Mouse (Mus musculus) cerebellum, adult 2 months (tissue): ENCODE results near the gene Trp73.

ENCODE experiments used
- CTCF ChIP-seq: fragments of 200-500 bp; IDR thresholded peaks from 2 replicates; pipeline ENCODE4 v1.5.1; 2011; ENCODE audit warnings: low read depth, mild to moderate bottlenecking, control low read depth, low read length, moderate library complexity, borderline replicate concordance; ENCODE audit not compliant: insufficient read depth
- POLR2A ChIP-seq: fragments of 200-500 bp; IDR thresholded peaks from 2 replicates; pipeline ENCODE4 v1.6.1; 2011; ENCODE audit warnings: low read length, control low read depth, borderline replicate concordance; ENCODE audit not compliant: insufficient read depth

GRCm38 (mm10) chr4:154022844-154023243 is 117.2 kb downstream of the Trp73 start:
- TF ChIP-seq CTCF (no peak), POLR2A (no peak)
